31 mouse cellular contexts compared by ENCODE assay signal in genomic region chr15:79598715-79599114, GRCm38 (mm10). TPM values are rescaled to one million over a fixed set of nuclear protein-coding genes. Genes with fewer than 3 reads are reported as not detected.
"Had no signal": no experiment of that assay in that cellular context is flagged by ENCODE, and none has a peak within 500 bp of the region (broad histone marks: within the 10 kb centered on the region; RNA-seq: fewer than 3 reads in every experiment).

No protein-coding gene starts in this region.

- H3K27ac ChIP-seq: embryonic facial prominence, embryonic 10.5 days; embryonic facial prominence, embryonic 12.5 days; embryonic facial prominence, embryonic 13.5 days; embryonic facial prominence, embryonic 15.5 days; forebrain, embryonic 10.5 days; forebrain, embryonic 12.5 days; forebrain, embryonic 13.5 days; forebrain, embryonic 15.5 days; gastrocnemius, adult 2 months; heart, adult 2 months; heart, embryonic 10.5 days had no signal

- H3K4me1 ChIP-seq: embryonic facial prominence, embryonic 10.5 days; embryonic facial prominence, embryonic 12.5 days; embryonic facial prominence, embryonic 13.5 days; embryonic facial prominence, embryonic 15.5 days; forebrain, embryonic 10.5 days; forebrain, embryonic 12.5 days; forebrain, embryonic 13.5 days; forebrain, embryonic 15.5 days; heart, embryonic 10.5 days had no signal

- DNase-seq: cerebellum, adult 2 months; cerebellum, adult 8-10 months; cerebellum, adult 9-10 months; cerebellum, adult 9-11 months; cerebellum, postnatal 10 days; cerebellum, postnatal 14 days; cerebellum, postnatal 25 days; cerebellum, postnatal 36 days; embryo, embryonic 11 days; forebrain, postnatal 0 days; gastrocnemius, adult 2 months; gastrocnemius, postnatal 10 days; gastrocnemius, postnatal 14 days; gastrocnemius, postnatal 25 days; gastrocnemius, postnatal 36 days; heart, adult 11 months; heart, adult 18-20 months; heart, adult 2 months had no signal

- H3K9ac ChIP-seq: embryonic facial prominence, embryonic 12.5 days; embryonic facial prominence, embryonic 13.5 days; embryonic facial prominence, embryonic 15.5 days; forebrain, embryonic 12.5 days; forebrain, embryonic 13.5 days; forebrain, embryonic 15.5 days; forebrain, postnatal 0 days had no signal

- ATAC-seq: forebrain, embryonic 13.5 days; forebrain, embryonic 14.5 days; forebrain, embryonic 15.5 days; forebrain, embryonic 16.5 days; forebrain, postnatal 0 days had no signal

- H3K27me3 ChIP-seq: embryonic facial prominence, embryonic 12.5 days; embryonic facial prominence, embryonic 13.5 days; embryonic facial prominence, embryonic 15.5 days; forebrain, embryonic 12.5 days; forebrain, embryonic 15.5 days had no signal

- H3K4me2 ChIP-seq: embryonic facial prominence, embryonic 12.5 days; embryonic facial prominence, embryonic 13.5 days; embryonic facial prominence, embryonic 15.5 days; forebrain, embryonic 12.5 days; forebrain, embryonic 13.5 days; forebrain, embryonic 15.5 days had no signal

- H3K36me3 ChIP-seq: embryonic facial prominence, embryonic 10.5 days; embryonic facial prominence, embryonic 12.5 days; embryonic facial prominence, embryonic 13.5 days; forebrain, embryonic 12.5 days; forebrain, embryonic 15.5 days; heart, embryonic 10.5 days had no signal

- H3K9me3 ChIP-seq: embryonic facial prominence, embryonic 10.5 days; embryonic facial prominence, embryonic 12.5 days; embryonic facial prominence, embryonic 13.5 days; forebrain, embryonic 10.5 days; forebrain, embryonic 12.5 days; forebrain, embryonic 13.5 days; forebrain, embryonic 15.5 days; heart, embryonic 10.5 days had no signal

- H3K4me3 ChIP-seq: embryonic facial prominence, embryonic 10.5 days; embryonic facial prominence, embryonic 12.5 days; embryonic facial prominence, embryonic 13.5 days; embryonic facial prominence, embryonic 15.5 days; erythroblast, embryonic 14.5 days; forebrain, embryonic 10.5 days; forebrain, embryonic 12.5 days; forebrain, embryonic 13.5 days; forebrain, embryonic 15.5 days; gastrocnemius, adult 2 months; heart, adult 2 months; heart, embryonic 10.5 days had no signal

RNA-seq across cellular contexts. Expression of gene Dmc1, which starts 6.2 kb away (rescaled TPM):
- total RNA-seq: gastrocnemius, adult 18-20 months; gastrocnemius, adult 2 months; gastrocnemius, postnatal 25 days; gastrocnemius, postnatal 36 days; heart, adult 18-20 months; heart, adult 2 months had no signal
- polyA plus RNA-seq: erythroblast, embryonic 14.5 days had no signal
